Mouse (Mus musculus) liver (tissue): Measurements from ENCODE around the gene Lat.
"Not testable (repeated sequence)": the region's sequence is repeated elsewhere in the genome, so short reads cannot be mapped to it uniquely, and the experiment has no call there.

ENCODE experiments used
- DNase-seq: peaks from one replicate; pipeline ENCODE4 v3.0.0-alpha.2; 2020; ENCODE audit warnings: mixed read lengths

Lat gene

GRCm38 (mm10) chr7:126329907-126330645, 39.3 kb downstream of the Lat start:
- DNase-seq: no peak

- DNase-seq: not testable (repeated sequence)
These were observed 40.5 kb downstream of the Lat start for GRCm38 (mm10) chr7:126328848-126329247.

GRCm38 (mm10) chr7:126325576-126326273, 43.6 kb downstream of the Lat start:
- DNase-seq: not testable (repeated sequence)

- no peak for DNase-seq
These were observed 44.6 kb downstream of the Lat start for GRCm38 (mm10) chr7:126324791-126325190.

- DNase-seq: peak; percentile 80
These were observed 45.6 kb downstream of the Lat start for GRCm38 (mm10) chr7:126323729-126324128.

- DNase-seq: no peak
These were observed 55.1 kb downstream of the Lat start for GRCm38 (mm10) chr7:126314273-126314672.
